Mouse (Mus musculus): ENCODE measurements around the gene Krt80. TPM values are rescaled to one million over a fixed set of nuclear protein-coding genes. Genes with fewer than 3 reads are reported as not detected.

The Krt80 gene
- polyA plus RNA-seq, 1 experiment from 2014 or later: 2.5 TPM

- Histone ChIP-seq H3K36me3 (ENCODE audit: control insufficient read depth, insufficient read depth, low read length) (no peaks in the 10 kb centered on the region), H3K9ac (ENCODE audit: low read length) (no peak overlapping the region), H3K9me3 (ENCODE audit: control insufficient read depth, low read length) (no peaks in the 10 kb centered on the region), H3K27ac (ENCODE audit: low read length) (no peak overlapping the region), H3K4me3 (ENCODE audit: low read length) (no peak overlapping the region), H3K4me1 (replicated peaks; ENCODE audit: control insufficient read depth, insufficient read depth, low read length) (peaks cover 11% of the 10 kb centered on the region), H3K4me2 (ENCODE audit: low read depth, low read length) (no peak overlapping the region), H3K27me3 (ENCODE audit: control insufficient read depth, insufficient read depth, low read depth, low read length) (no peaks in the 10 kb centered on the region)
- peak; percentile 23; the same call in 1 of the 2 replicates for ATAC-seq (ENCODE audit: low read depth)
- WGBS: 34% methylated on average over 9 of the region's 9 CpGs
Observed at GRCm38 (mm10) chr15:101381758-101382157, 11.8 kb upstream of the Krt80 start.

- WGBS: 87% methylated on average over 5 of the region's 5 CpGs
- Histone ChIP-seq H3K4me3 (ENCODE audit: low read length) (no peak overlapping the region), H3K4me1 (replicated peaks; ENCODE audit: control insufficient read depth, insufficient read depth, low read length) (peaks cover 25% of the 10 kb centered on the region), H3K9ac (ENCODE audit: low read length) (no peak overlapping the region), H3K4me2 (ENCODE audit: low read depth, low read length) (no peak overlapping the region), H3K9me3 (ENCODE audit: control insufficient read depth, low read length) (no peaks in the 10 kb centered on the region), H3K27me3 (ENCODE audit: control insufficient read depth, insufficient read depth, low read depth, low read length) (no peaks in the 10 kb centered on the region), H3K27ac (ENCODE audit: low read length) (no peak overlapping the region), H3K36me3 (ENCODE audit: control insufficient read depth, insufficient read depth, low read length) (no peaks in the 10 kb centered on the region)
- ATAC-seq (ENCODE audit: low read depth): no peak
Observed at GRCm38 (mm10) chr15:101378646-101379045, 8.7 kb upstream of the Krt80 start.

GRCm38 (mm10) chr15:101376776-101377061, 6.8 kb upstream of the Krt80 start:
- no peaks in the 10 kb centered on the region for H3K27me3 ChIP-seq (ENCODE audit: control insufficient read depth, insufficient read depth, low read depth, low read length)
- H3K4me1 ChIP-seq (replicated peaks; ENCODE audit: control insufficient read depth, insufficient read depth, low read length): peaks cover 27% of the 10 kb centered on the region
- no peak for ATAC-seq (ENCODE audit: low read depth)
- no peak overlapping the region for H3K4me3 ChIP-seq (ENCODE audit: low read length)
- no peak overlapping the region for H3K27ac ChIP-seq (ENCODE audit: low read length)
- no peaks in the 10 kb centered on the region for H3K36me3 ChIP-seq (ENCODE audit: control insufficient read depth, insufficient read depth, low read length)
- no peaks in the 10 kb centered on the region for H3K9me3 ChIP-seq (ENCODE audit: control insufficient read depth, low read length)
- no peak overlapping the region for H3K9ac ChIP-seq (ENCODE audit: low read length)
- 59% methylated on average over 5 of the region's 5 CpGs for WGBS
- no peak overlapping the region for H3K4me2 ChIP-seq (ENCODE audit: low read depth, low read length)

- H3K27ac ChIP-seq (ENCODE audit: low read length): no peak overlapping the region
- no peaks in the 10 kb centered on the region for H3K36me3 ChIP-seq (ENCODE audit: control insufficient read depth, insufficient read depth, low read length)
- no peaks in the 10 kb centered on the region for H3K27me3 ChIP-seq (ENCODE audit: control insufficient read depth, insufficient read depth, low read depth, low read length)
- H3K9ac ChIP-seq (ENCODE audit: low read length): no peak overlapping the region
- 74% methylated on average over 6 of the region's 6 CpGs for WGBS
- no peak overlapping the region for H3K4me2 ChIP-seq (ENCODE audit: low read depth, low read length)
- H3K4me1 ChIP-seq (replicated peaks; ENCODE audit: control insufficient read depth, insufficient read depth, low read length): peaks cover 25% of the 10 kb centered on the region
- no peaks in the 10 kb centered on the region for H3K9me3 ChIP-seq (ENCODE audit: control insufficient read depth, low read length)
- ATAC-seq (ENCODE audit: low read depth): no peak
- no peak overlapping the region for H3K4me3 ChIP-seq (ENCODE audit: low read length)
Observed at GRCm38 (mm10) chr15:101375956-101376775, 6.2 kb upstream of the Krt80 start.

- H3K9me3 ChIP-seq (ENCODE audit: control insufficient read depth, low read length): no peaks in the 10 kb centered on the region
- no peak overlapping the region for H3K4me2 ChIP-seq (ENCODE audit: low read depth, low read length)
- H3K9ac ChIP-seq (ENCODE audit: low read length): 0 out of 2 replicates have a peak overlapping the region, but pooled peaks have one; percentile 12
- ATAC-seq (ENCODE audit: low read depth): peak; percentile 15
- H3K36me3 ChIP-seq (ENCODE audit: control insufficient read depth, insufficient read depth, low read length): no peaks in the 10 kb centered on the region
- H3K4me1 ChIP-seq (replicated peaks; ENCODE audit: control insufficient read depth, insufficient read depth, low read length): peaks cover 34% of the 10 kb centered on the region
- no peaks in the 10 kb centered on the region for H3K27me3 ChIP-seq (ENCODE audit: control insufficient read depth, insufficient read depth, low read depth, low read length)
- peak overlapping the region; percentile 74 for H3K27ac ChIP-seq (ENCODE audit: low read length)
- 26% methylated on average over 4 of the region's 4 CpGs for WGBS
- no peak overlapping the region for H3K4me3 ChIP-seq (ENCODE audit: low read length)
Observed at GRCm38 (mm10) chr15:101374879-101375278, 4.9 kb upstream of the Krt80 start.

GRCm38 (mm10) chr15:101373286-101373898, 3.4 kb upstream of the Krt80 start:
- Histone ChIP-seq H3K9me3 (ENCODE audit: control insufficient read depth, low read length) (no peaks in the 10 kb centered on the region), H3K9ac (ENCODE audit: low read length) (no peak overlapping the region), H3K4me3 (ENCODE audit: low read length) (no peak overlapping the region), H3K36me3 (ENCODE audit: control insufficient read depth, insufficient read depth, low read length) (no peaks in the 10 kb centered on the region), H3K4me2 (ENCODE audit: low read depth, low read length) (no peak overlapping the region), H3K27ac (ENCODE audit: low read length) (no peak overlapping the region), H3K27me3 (ENCODE audit: control insufficient read depth, insufficient read depth, low read depth, low read length) (no peaks in the 10 kb centered on the region), H3K4me1 (replicated peaks; ENCODE audit: control insufficient read depth, insufficient read depth, low read length) (peaks cover 47% of the 10 kb centered on the region)
- ATAC-seq (ENCODE audit: low read depth): no peak
- 80% methylated on average over 16 of the region's 16 CpGs for WGBS

- Histone ChIP-seq H3K9me3 (ENCODE audit: control insufficient read depth, low read length) (no peaks in the 10 kb centered on the region), H3K9ac (ENCODE audit: low read length) (no peak overlapping the region), H3K4me1 (replicated peaks; ENCODE audit: control insufficient read depth, insufficient read depth, low read length) (peaks cover 47% of the 10 kb centered on the region), H3K36me3 (ENCODE audit: control insufficient read depth, insufficient read depth, low read length) (no peaks in the 10 kb centered on the region), H3K27ac (ENCODE audit: low read length) (no peak overlapping the region), H3K27me3 (ENCODE audit: control insufficient read depth, insufficient read depth, low read depth, low read length) (no peaks in the 10 kb centered on the region), H3K4me3 (ENCODE audit: low read length) (no peak overlapping the region), H3K4me2 (ENCODE audit: low read depth, low read length) (no peak overlapping the region)
- 64% methylated on average over 7 of the region's 7 CpGs for WGBS
- ATAC-seq (ENCODE audit: low read depth): no peak
Observed at GRCm38 (mm10) chr15:101372131-101372977, 2.4 kb upstream of the Krt80 start.

- no peak overlapping the region for H3K4me2 ChIP-seq (ENCODE audit: low read depth, low read length)
- H3K4me1 ChIP-seq (replicated peaks; ENCODE audit: control insufficient read depth, insufficient read depth, low read length): peaks cover 54% of the 10 kb centered on the region
- H3K9ac ChIP-seq (ENCODE audit: low read length): no peak overlapping the region
- H3K36me3 ChIP-seq (ENCODE audit: control insufficient read depth, insufficient read depth, low read length): no peaks in the 10 kb centered on the region
- WGBS: 76% methylated on average over 15 of the region's 15 CpGs
- no peak overlapping the region for H3K4me3 ChIP-seq (ENCODE audit: low read length)
- no peak for ATAC-seq (ENCODE audit: low read depth)
- H3K27ac ChIP-seq (ENCODE audit: low read length): no peak overlapping the region; the same call in 1 of the 2 replicates
- no peaks in the 10 kb centered on the region for H3K9me3 ChIP-seq (ENCODE audit: control insufficient read depth, low read length)
- H3K27me3 ChIP-seq (ENCODE audit: control insufficient read depth, insufficient read depth, low read depth, low read length): no peaks in the 10 kb centered on the region
Observed at GRCm38 (mm10) chr15:101371141-101371985, 1.4 kb upstream of the Krt80 start.
